9 mouse cellular contexts compared by ENCODE assay signal in the genomic region with DNA sequence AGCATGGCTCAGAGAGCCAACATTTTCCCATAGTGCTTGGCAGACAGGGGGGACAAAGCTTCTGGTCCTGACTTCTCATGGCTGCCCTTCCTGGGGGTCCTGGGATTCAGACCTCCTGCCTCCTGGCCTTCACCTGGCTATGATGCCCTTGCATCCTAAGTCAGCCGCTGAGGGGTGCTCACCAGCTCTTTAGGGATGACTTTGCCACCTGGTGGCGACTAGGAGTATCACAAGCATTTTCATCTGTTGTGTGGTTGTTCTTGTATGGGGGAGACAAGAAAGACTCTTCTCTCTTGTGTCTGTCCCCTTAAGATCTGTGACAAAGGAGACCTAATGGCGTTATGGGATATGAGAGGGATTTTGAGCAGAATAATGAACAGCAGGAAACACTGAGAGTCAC. TPM values are rescaled to one million over a fixed set of nuclear protein-coding genes. Genes with fewer than 3 reads are reported as not detected.
DNase-seq lines count a peak whose midpoint lies in the region; ATAC-seq and TF ChIP-seq lines count a peak whose summit lies in the region.
"Had no signal": no experiment of that assay in that cellular context is flagged by ENCODE, and none has a peak within 500 bp of the region (broad histone marks: within the 10 kb centered on the region; RNA-seq: fewer than 3 reads in every experiment).

No protein-coding gene starts in this region.

- peaks cover 49% of the 10 kb centered on the region for H3K36me3 ChIP-seq in hindbrain, embryonic 12.5 days
- peaks cover 44% of the 10 kb centered on the region for H3K36me3 ChIP-seq in midbrain, embryonic 10.5 days

- TF ChIP-seq CTCF in left cerebral cortex, adult 2 months (IDR thresholded peaks at IDR 0.05), result peak; percentile 90

- DNase-seq in ES-CJ7 (ENCODE audit: low read depth, low spot score), result peak; percentile 64
- DNase-seq in brain, adult 2 months (ENCODE audit: low read depth, low spot score), result peak; percentile 91
- peak; percentile 62 to 75 for DNase-seq in left cerebral cortex, adult 2 months (ENCODE audit: extremely low spot score in 1 of 2, low spot score in 2 of 2)
- peak; percentile 69 for DNase-seq in midbrain, embryonic 10.5 days (ENCODE audit: low spot score)
- peak; percentile 76 for DNase-seq in right cerebral cortex, postnatal 4 days

- intact Hi-C loops in left cerebral cortex, adult 2 months (cut with DNase I), result loop anchor here (1.0 to 5.0 kb wide), 2 partner anchors 33 to 90 kb away; no protein-coding TSS in a partner anchor

- WGBS in hindbrain, embryonic 12.5 days, result 2% methylated on average over 3 of the region's 3 CpGs
- 6% methylated on average over 3 of the region's 3 CpGs for WGBS in midbrain, embryonic 10.5 days

- H3K27ac ChIP-seq in hindbrain, embryonic 12.5 days, result no peak overlapping the region
- H3K27ac ChIP-seq in left cerebral cortex, adult 2 months, result no peak overlapping the region
- H3K27ac ChIP-seq in midbrain, embryonic 10.5 days (replicated peaks), result no peak overlapping the region
- H3K27ac ChIP-seq: hindbrain, embryonic 15.5 days had no signal

- ATAC-seq in erythroblast, adult 5-6 weeks (replicated peaks; ENCODE audit: low FRiP score, poor library complexity, severe bottlenecking), result peak; percentile 43
- peak; percentile 27 for ATAC-seq in hindbrain, embryonic 12.5 days (ENCODE audit: low FRiP score)
- no peak for ATAC-seq in inflammation-experienced regulatory T-cells, adult 6 months

- peaks cover 20% of the 10 kb centered on the region for H3K4me1 ChIP-seq in hindbrain, embryonic 12.5 days
- peaks cover 45% of the 10 kb centered on the region for H3K4me1 ChIP-seq in midbrain, embryonic 10.5 days

- no peaks in the 10 kb centered on the region for H3K27me3 ChIP-seq in hindbrain, embryonic 12.5 days
- H3K27me3 ChIP-seq in midbrain, embryonic 10.5 days (ENCODE audit: low read depth, poor library complexity, severe bottlenecking), result peaks cover 60% of the 10 kb centered on the region
- H3K27me3 ChIP-seq: hindbrain, embryonic 15.5 days had no signal

- H3K9ac ChIP-seq in hindbrain, embryonic 12.5 days, result no peak overlapping the region
- H3K9ac ChIP-seq: hindbrain, embryonic 15.5 days had no signal

- H3K4me3 ChIP-seq in hindbrain, embryonic 12.5 days, result no peak overlapping the region
- H3K4me3 ChIP-seq in left cerebral cortex, adult 2 months, result no peak overlapping the region
- no peak overlapping the region for H3K4me3 ChIP-seq in midbrain, embryonic 10.5 days
- H3K4me3 ChIP-seq: hindbrain, embryonic 15.5 days had no signal

- no peaks in the 10 kb centered on the region for H3K9me3 ChIP-seq in hindbrain, embryonic 12.5 days (replicated peaks)
- no peaks in the 10 kb centered on the region for H3K9me3 ChIP-seq in midbrain, embryonic 10.5 days (replicated peaks)
- H3K9me3 ChIP-seq: hindbrain, embryonic 15.5 days had no signal

- no peak overlapping the region for H3K4me2 ChIP-seq in hindbrain, embryonic 12.5 days (replicated peaks)
- H3K4me2 ChIP-seq: hindbrain, embryonic 15.5 days had no signal

RNA-seq across cellular contexts. Expression of a gene that starts 36.8 kb away (rescaled TPM):
- total RNA-seq in erythroblast, adult 5-6 weeks (2015; ENCODE audit: low replicate concordance), result not detected in 2 replicates
- total RNA-seq in erythroblast, adult 5-6 weeks (2017; ENCODE audit: low replicate concordance), result not detected in 2 replicates
- polyA plus RNA-seq in hindbrain, embryonic 12.5 days (2016; fragmentation: Nextera tagmentation; extraction: Ambion mirVana), result 1.6 and 2.2 TPM in 2 replicates
- 1 to 10 TPM; 3.4 to 4.5 TPM for total RNA-seq in left cerebral cortex, adult 2 months (2021)
- 0.32 and 0.79 TPM in 2 replicates for polyA plus RNA-seq in midbrain, embryonic 10.5 days (2016; fragmentation: Nextera tagmentation; extraction: Ambion mirVana)
- under 1 TPM in 1 of 3 experiments, not detected in 2; 0.72 TPM for polyA plus RNA-seq in inflammation-experienced regulatory T-cells, adult 6 months (2017; shearing (Covaris generic))

RNA-seq across cellular contexts. Expression of a gene that starts 54.8 kb away (rescaled TPM):
- 185 and 204 TPM in 2 replicates for total RNA-seq in erythroblast, adult 5-6 weeks (2015; ENCODE audit: low replicate concordance)
- 636 and 742 TPM in 2 replicates for total RNA-seq in erythroblast, adult 5-6 weeks (2017; ENCODE audit: low replicate concordance)
- polyA plus RNA-seq in hindbrain, embryonic 12.5 days (2016; fragmentation: Nextera tagmentation; extraction: Ambion mirVana), result 16.7 TPM in 2 replicates
- total RNA-seq in left cerebral cortex, adult 2 months (2021), result 100 to 1,000 TPM; 193 to 197 TPM
- polyA plus RNA-seq in midbrain, embryonic 10.5 days (2016; fragmentation: Nextera tagmentation; extraction: Ambion mirVana), result 9.8 and 10.1 TPM in 2 replicates
- 10 to 100 TPM in 2 of 3 experiments, 1 to 10 TPM in 1; 6.1 to 11.1 (median 10.6) TPM for polyA plus RNA-seq in inflammation-experienced regulatory T-cells, adult 6 months (2017; shearing (Covaris generic))
